Mouse (Mus musculus): Measurements from ENCODE around the gene Rmdn2.

DNA sequence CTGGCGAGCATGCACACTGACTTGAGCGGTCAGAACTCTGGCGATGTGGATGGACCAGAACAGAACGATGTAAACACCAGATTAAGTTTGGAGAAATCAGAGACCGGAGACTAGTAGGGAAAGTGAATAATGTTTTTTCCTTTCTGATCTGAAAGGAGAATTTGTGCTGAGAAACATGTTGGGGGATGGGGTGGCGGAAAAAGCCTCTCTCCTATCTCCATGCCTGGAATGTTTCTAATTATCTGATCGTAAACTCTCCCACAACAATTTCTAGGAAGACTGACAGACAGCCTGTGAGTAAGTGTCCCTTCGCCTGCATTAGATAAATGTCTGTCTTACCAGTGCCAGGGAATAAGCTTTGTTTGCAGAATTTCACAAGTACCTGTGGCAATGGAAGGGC is 119.3 kb downstream of the Rmdn2 start:
- TF ChIP-seq MYOG (IDR thresholded peaks at IDR 0.05; ENCODE audit: control insufficient read depth, extremely low read depth, insufficient read length) (no peak), CTCF (IDR thresholded peaks at IDR 0.05; ENCODE audit: control insufficient read depth, insufficient read depth, insufficient read length) (no peak), MYOD1 (IDR thresholded peaks at IDR 0.05; ENCODE audit: control insufficient read depth, insufficient read length, low read depth) (no peak), MAX (IDR thresholded peaks at IDR 0.05) (no peak), CEBPB (IDR thresholded peaks at IDR 0.05; ENCODE audit: low read depth) (no peak), USF1 (IDR thresholded peaks at IDR 0.05; ENCODE audit: low read depth) (no peak)
